Mouse (Mus musculus): ENCODE data around the gene Pxn. TPM values are rescaled to one million over a fixed set of nuclear protein-coding genes. Genes with fewer than 3 reads are reported as not detected.

Pxn gene
- 100 to 1,000 TPM; 402 to 404 TPM for total RNA-seq (2023)

DNA sequence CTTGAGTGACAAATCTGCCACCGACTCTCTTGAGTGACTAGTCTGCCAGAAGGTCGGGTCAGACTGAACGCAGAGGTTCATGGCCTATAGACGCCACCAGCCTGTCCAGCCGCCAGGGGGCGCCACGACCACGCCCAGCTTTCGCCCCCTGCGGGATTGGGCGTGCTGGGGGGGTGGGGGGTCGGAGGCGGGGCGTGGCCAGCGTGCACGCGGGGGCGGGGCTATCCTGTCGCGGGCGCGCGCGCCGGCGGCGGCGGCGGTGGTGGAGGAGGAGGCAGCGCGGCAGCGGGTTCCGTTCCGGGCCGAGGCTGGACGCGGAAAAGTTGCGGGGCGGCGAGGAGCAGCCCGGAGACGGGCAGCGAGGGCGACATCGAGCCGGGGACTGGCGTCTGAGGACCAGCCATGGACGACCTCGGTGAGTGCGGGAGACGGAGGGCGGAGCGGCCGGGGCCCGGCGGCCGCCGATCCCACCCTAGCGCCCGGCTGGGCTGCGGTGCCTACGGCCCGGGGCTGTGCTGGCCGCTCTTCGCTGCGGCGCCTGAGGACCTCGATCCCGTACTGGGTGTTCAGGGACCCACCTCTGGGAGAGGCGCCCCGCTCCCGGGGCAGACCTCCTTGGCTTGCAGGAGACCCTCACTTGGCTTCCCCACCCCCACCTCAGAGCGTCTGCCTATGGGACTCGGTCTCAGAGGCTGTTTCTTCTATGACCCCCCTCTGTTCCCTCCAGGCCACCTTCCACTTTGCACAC, at the start of gene Pxn:
Gene Pxn, plus strand, starts transcription at position 223 of the 748 bp plus-strand sequence.

DNA sequence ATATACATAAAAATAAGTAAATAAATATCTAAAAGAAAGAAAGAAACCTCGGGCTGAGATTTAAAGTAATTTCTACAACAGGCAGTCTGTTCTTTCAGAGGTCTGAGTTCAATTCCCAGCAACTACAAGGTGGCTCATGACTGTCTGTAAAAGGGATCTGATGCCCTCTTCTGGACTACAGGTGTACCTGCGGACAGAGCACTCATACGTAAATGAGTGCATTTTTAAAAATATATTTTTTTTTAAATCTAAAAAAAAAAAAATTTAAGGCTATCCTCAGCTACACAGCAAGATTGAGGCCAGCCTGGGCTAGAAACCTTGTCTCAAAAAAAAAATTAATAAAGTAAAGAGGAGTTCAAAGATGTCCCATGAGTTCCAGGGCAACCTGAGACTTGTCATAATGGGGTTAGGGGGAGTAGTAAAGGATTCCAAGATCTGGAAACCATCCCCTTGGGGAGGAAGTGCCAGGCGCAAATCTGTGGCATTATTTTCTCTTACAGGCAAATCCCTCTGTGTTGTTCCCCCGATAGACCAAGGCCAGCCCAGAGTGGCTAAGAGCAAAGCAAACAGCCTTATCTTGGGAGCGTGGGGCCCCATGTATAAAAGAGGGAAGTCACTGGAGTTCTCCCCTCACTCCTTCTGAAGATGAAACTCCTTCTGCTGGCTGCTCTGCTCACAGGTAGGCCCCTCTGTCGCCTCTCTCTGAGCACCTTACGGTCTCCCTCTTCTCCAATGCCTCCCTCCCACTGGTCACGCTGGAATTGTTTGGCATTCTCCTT, 40.6 kb upstream of the Pxn start, which contains the start of gene Pla2g1b:
Gene Pla2g1b, plus strand, starts transcription at position 621 of the 779 bp plus-strand sequence.

DNA sequence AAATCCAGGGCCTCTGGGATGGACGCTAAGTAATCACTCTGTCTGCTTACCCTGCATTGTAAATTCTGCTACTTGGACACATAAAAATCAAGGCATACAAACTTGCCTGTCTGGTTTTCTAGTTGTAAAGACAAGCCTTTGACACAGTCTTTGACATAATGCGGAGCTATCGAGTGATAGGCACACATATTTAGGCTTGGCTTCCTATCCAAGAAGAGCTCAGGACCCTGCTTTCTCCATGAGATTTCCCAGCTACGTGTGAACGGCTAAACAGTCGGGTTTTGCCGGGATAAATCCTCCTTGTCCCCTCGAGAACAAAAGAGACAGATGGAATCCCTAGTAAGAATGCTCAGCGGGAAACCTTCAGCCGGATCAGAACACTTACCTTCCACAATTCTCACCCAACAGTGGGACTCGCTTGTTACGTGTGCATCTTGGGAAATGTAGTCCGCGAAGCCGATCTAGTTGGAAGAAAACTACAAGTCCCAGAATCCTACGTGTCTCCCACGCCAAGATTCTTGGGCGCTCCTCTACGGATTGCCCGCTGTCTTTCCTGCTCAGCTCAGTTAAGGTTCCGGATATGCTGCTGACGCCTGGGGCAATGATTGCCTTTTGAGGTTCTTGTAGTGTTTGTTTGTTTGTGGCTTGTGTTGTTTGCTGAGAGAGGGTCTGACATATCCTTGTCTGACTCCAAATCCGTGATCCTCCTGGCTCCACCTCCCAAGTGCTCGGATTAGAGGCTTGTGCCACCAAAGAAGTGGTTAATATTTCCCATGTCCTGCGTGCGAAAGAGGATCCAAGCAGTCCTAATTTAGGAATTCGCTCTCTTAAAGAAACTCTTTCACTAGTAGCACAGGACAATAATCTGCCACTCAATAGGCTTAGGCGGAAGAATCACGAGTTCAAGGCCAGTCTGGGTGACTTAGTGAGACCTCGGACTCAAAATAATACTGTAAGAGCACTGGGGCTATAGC, 22.2 kb upstream of the Pxn start, which contains the start of gene Sirt4:
Gene Sirt4, minus strand, starts transcription at position 779 of the 974 bp plus-strand sequence.

DNA sequence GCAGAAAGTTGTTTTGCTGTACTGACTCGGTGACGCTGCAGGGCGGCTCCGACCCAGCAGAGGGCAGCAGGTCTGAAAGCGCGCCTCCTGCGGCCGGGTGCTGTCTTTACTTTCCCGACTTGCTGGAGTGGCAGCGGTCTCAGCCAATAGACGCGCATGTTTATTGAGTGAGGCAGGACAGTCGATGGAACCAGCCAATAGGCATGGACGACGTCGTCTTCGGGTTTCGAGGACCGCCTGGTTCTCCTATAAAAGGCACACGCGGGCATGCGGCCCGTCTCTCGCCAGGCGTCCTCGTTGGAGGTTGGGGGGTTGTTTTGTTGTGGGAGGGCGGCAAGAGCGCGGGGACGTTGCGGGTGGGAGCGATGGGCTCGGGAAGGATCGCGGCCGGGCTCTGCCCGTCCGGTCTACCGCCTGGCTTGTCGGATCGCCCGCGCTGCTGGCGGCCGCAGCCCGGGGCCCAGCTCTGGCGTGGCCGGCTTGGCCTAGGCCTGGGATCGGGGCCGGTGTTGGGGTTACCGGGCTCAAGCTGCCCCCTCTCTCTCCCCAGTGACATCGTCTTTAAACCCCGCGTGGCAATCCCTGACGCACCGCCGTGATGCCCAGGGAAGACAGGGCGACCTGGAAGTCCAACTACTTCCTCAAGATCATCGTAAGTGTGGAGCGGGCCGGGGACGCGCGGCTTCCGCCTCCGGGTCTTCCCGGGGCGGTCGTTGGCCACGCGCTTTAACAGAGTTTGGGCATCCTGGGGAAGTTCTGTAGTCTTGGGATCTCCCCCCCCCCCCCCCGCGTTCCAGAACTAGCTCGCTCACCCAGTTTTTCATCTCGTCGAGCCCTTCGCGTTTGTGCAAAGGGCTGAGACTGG, 53.0 kb downstream of the Pxn start, which contains the start of gene Rplp0:
Gene Rplp0, plus strand, starts transcription at position 231 of the 865 bp plus-strand sequence.

DNA sequence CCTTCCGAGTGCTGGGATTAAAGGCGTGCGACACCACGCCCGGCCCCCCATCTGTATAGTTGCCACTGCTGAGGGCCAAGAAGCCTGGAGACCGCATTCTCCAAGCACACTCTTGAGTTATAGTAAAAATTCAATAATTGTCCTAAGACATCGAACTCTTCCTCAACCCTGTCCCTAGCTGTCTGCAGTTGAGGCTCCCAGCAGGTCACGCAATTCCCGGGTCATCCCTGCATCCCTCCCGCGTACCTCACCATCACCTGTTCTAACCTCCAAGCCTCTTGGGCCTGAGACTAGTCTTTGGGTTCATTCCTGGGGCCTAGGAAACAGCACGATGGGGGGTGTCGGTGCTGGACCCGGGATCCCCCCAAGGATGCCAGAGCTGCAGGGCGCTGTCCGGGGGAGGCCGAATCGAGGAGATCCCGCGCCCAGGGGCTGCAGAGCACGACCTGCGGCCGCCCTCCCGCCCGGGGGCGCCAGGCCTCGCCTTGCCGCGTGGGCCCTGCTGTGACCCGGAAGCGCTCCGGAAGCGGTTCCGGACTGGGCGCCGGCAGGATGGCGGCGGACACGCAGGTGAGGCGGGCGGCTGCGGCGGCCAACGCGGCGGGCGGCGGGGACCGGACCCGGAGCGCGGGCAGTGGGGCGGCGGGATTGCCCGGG, 58.4 kb downstream of the Pxn start, which contains the start of gene Gcn1l1:
Gene Gcn1l1, plus strand, starts transcription at position 518 of the 657 bp plus-strand sequence.

Other genes starting within 250 kb of the Pxn start
- gene Rnf10, start 233.8 kb upstream of the Pxn start, total RNA-seq (2023) = 100 to 1,000 TPM; 192 to 202 TPM
- 10 to 100 TPM; 10.7 to 11.2 TPM for gene Coq5, start 227.0 kb upstream of the Pxn start, total RNA-seq (2023)
- gene Dynll1, start 205.7 kb upstream of the Pxn start, total RNA-seq (2023) = 100 to 1,000 TPM; 186 to 218 TPM
- gene Srsf9, start 179.5 kb upstream of the Pxn start, total RNA-seq (2023) = 10 to 100 TPM; 57.3 to 62.5 TPM
- 10 to 100 TPM in 1 of 2 experiments, 1 to 10 TPM in 1; 5.9 to 11.5 TPM for gene Gatc, start 165.5 kb upstream of the Pxn start, total RNA-seq (2023)
- gene Triap1, start 165.5 kb upstream of the Pxn start, total RNA-seq (2023) = 10 to 100 TPM; 15.2 to 17.1 TPM
- gene Cox6a1, start 157.7 kb upstream of the Pxn start, total RNA-seq (2023) = 100 to 1,000 TPM; 239 to 273 TPM
- not detected for gene Msi1, start 77.1 kb upstream of the Pxn start, total RNA-seq (2023)
- not detected for gene Pla2g1b, start 40.4 kb upstream of the Pxn start, total RNA-seq (2023)
- gene Sirt4, start 22.0 kb upstream of the Pxn start, total RNA-seq (2023) = 1 to 10 TPM; 3.0 to 5.4 TPM
- gene Rplp0, start 52.8 kb downstream of the Pxn start, total RNA-seq (2023) = 100 to 1,000 TPM; 686 to 781 TPM
- gene Gcn1l1, start 58.6 kb downstream of the Pxn start, total RNA-seq (2023) = 10 to 100 TPM; 26.8 to 29.8 TPM
- gene Rab35, start 125.2 kb downstream of the Pxn start, total RNA-seq (2023) = 10 to 100 TPM; 60.7 to 61.7 TPM
- gene Bicdl1, start 224.9 kb downstream of the Pxn start, total RNA-seq (2023) = 1 to 10 TPM; 1.3 to 1.5 TPM